In genomic region chr15:100421758-100422197, GRCm38 (mm10) we compare ENCODE assay signal across 8 mouse cellular contexts. TPM values are rescaled to one million over a fixed set of nuclear protein-coding genes. Genes with fewer than 3 reads are reported as not detected.
DNase-seq lines count a peak whose midpoint lies in the region; ATAC-seq and TF ChIP-seq lines count a peak whose summit lies in the region.
"Not testable (repeated sequence)": the region's sequence is repeated elsewhere in the genome, so short reads cannot be mapped to it uniquely, and the experiment has no call there.

TSS of gene Gm5475 (plus strand) at chr15:100422147.

- 21% methylated on average over 3 of the region's 3 CpGs for WGBS in forebrain, embryonic 11.5 days
- WGBS in heart, embryonic 15.5 days: 31% methylated on average over 3 of the region's 3 CpGs
- 21% methylated on average over 3 of the region's 3 CpGs for WGBS in intestine, postnatal 0 days
- WGBS in liver, embryonic 16.5 days (ENCODE audit: insufficient replicate concordance): 20% methylated on average over 3 of the region's 3 CpGs
- 27% methylated on average over 3 of the region's 3 CpGs for WGBS in midbrain, embryonic 15.5 days
- WGBS in stomach, embryonic 16.5 days: 32% methylated on average over 3 of the region's 3 CpGs

- H3K9me3 ChIP-seq in forebrain, embryonic 11.5 days (ENCODE audit: control insufficient read depth, low read length); heart, embryonic 15.5 days (replicated peaks); intestine, postnatal 0 days (ENCODE audit: control insufficient read depth); liver, embryonic 16.5 days (replicated peaks; ENCODE audit: control insufficient read depth, low read length); midbrain, embryonic 15.5 days; stomach, embryonic 16.5 days (replicated peaks; ENCODE audit: control insufficient read depth, low read length): not testable (repeated sequence)

- peaks cover 40% of the 10 kb centered on the region for H3K4me1 ChIP-seq in bone marrow macrophage, adult 2 months (ENCODE audit: control insufficient read depth, insufficient read depth, low read length)
- peaks cover 12% of the 10 kb centered on the region for H3K4me1 ChIP-seq in forebrain, embryonic 11.5 days (replicated peaks; ENCODE audit: control insufficient read depth, insufficient read depth, low read length)
- H3K4me1 ChIP-seq in heart, embryonic 15.5 days (replicated peaks): peaks cover 39% of the 10 kb centered on the region
- not testable (repeated sequence) for H3K4me1 ChIP-seq in intestine, postnatal 0 days (replicated peaks; ENCODE audit: control insufficient read depth, insufficient read depth, low read length)
- H3K4me1 ChIP-seq in liver, embryonic 16.5 days (ENCODE audit: control insufficient read depth, low read depth, low read length): peaks cover 61% of the 10 kb centered on the region
- H3K4me1 ChIP-seq in midbrain, embryonic 15.5 days: peaks cover 44% of the 10 kb centered on the region
- peaks cover 38% of the 10 kb centered on the region for H3K4me1 ChIP-seq in stomach, embryonic 16.5 days (ENCODE audit: control insufficient read depth, insufficient read depth, low read length)

- not testable (repeated sequence) for TF ChIP-seq CTCF in bone marrow macrophage, adult 2 months (IDR thresholded peaks at IDR 0.05; ENCODE audit: low read depth, low read length); intestine, postnatal 0 days (IDR thresholded peaks at IDR 0.05; ENCODE audit: low read depth); layer of hippocampus, adult 2 months (conservative IDR thresholded peaks at IDR 0.05)

- not testable (repeated sequence) for TF ChIP-seq POLR2A in bone marrow macrophage, adult 2 months (IDR thresholded peaks at IDR 0.05; ENCODE audit: borderline replicate concordance, low read depth, low read length)

- H3K27me3 ChIP-seq in forebrain, embryonic 11.5 days (ENCODE audit: control insufficient read depth, insufficient read depth, low read length): peaks cover 19% of the 10 kb centered on the region
- peaks cover 18% of the 10 kb centered on the region for H3K27me3 ChIP-seq in heart, embryonic 15.5 days
- H3K27me3 ChIP-seq in intestine, postnatal 0 days (replicated peaks; ENCODE audit: control insufficient read depth, insufficient read depth, low read length); stomach, embryonic 16.5 days (ENCODE audit: control insufficient read depth, insufficient read depth, low read length): not testable (repeated sequence)
- peaks cover 16% of the 10 kb centered on the region for H3K27me3 ChIP-seq in liver, embryonic 16.5 days (ENCODE audit: control insufficient read depth, insufficient read depth, low read depth, low read length)
- peaks cover 27% of the 10 kb centered on the region for H3K27me3 ChIP-seq in midbrain, embryonic 15.5 days (replicated peaks)

- DNase-seq in forebrain, embryonic 11.5 days (ENCODE audit: low spot score); layer of hippocampus, adult 2 months (ENCODE audit: low spot score in 2 of 2): not testable (repeated sequence)

- H3K4me2 ChIP-seq in forebrain, embryonic 11.5 days (ENCODE audit: low read depth, low read length, severe bottlenecking): peak within 1 kb of the TSS; percentile 69
- peak within 1 kb of the TSS; percentile 97 for H3K4me2 ChIP-seq in heart, embryonic 15.5 days
- H3K4me2 ChIP-seq in intestine, postnatal 0 days (replicated peaks; ENCODE audit: low read depth): peak within 1 kb of the TSS; percentile 83
- H3K4me2 ChIP-seq in liver, embryonic 16.5 days (ENCODE audit: low read depth, low read length): peak within 1 kb of the TSS; percentile 99
- H3K4me2 ChIP-seq in midbrain, embryonic 15.5 days: peak within 1 kb of the TSS; percentile 94
- peak within 1 kb of the TSS; percentile 100 for H3K4me2 ChIP-seq in stomach, embryonic 16.5 days (ENCODE audit: low read depth, low read length)

- H3K4me3 ChIP-seq in bone marrow macrophage, adult 2 months (ENCODE audit: insufficient read depth, low read length): peak within 1 kb of the TSS; percentile 72
- H3K4me3 ChIP-seq in forebrain, embryonic 11.5 days (ENCODE audit: low read depth, low read length): peak within 1 kb of the TSS; percentile 96
- H3K4me3 ChIP-seq in heart, embryonic 15.5 days: peak within 1 kb of the TSS; percentile 72
- H3K4me3 ChIP-seq in intestine, postnatal 0 days (ENCODE audit: low read depth, low read length): peak within 1 kb of the TSS; percentile 85
- H3K4me3 ChIP-seq in layer of hippocampus, adult 2 months: peak within 1 kb of the TSS; percentile 88
- peak within 1 kb of the TSS; percentile 84 for H3K4me3 ChIP-seq in liver, embryonic 16.5 days (ENCODE audit: low read depth, low read length)
- H3K4me3 ChIP-seq in midbrain, embryonic 15.5 days: peak within 1 kb of the TSS; percentile 97
- H3K4me3 ChIP-seq in stomach, embryonic 16.5 days (replicated peaks; ENCODE audit: low read length): peak within 1 kb of the TSS; percentile 83

- H3K9ac ChIP-seq in forebrain, embryonic 11.5 days (ENCODE audit: low read length): peak within 1 kb of the TSS; percentile 90
- peak within 1 kb of the TSS; percentile 83 for H3K9ac ChIP-seq in heart, embryonic 15.5 days
- H3K9ac ChIP-seq in intestine, postnatal 0 days (ENCODE audit: low read depth, low read length): peak within 1 kb of the TSS; percentile 95
- peak within 1 kb of the TSS; percentile 98 for H3K9ac ChIP-seq in liver, embryonic 16.5 days (ENCODE audit: low read depth, low read length)
- H3K9ac ChIP-seq in midbrain, embryonic 15.5 days: peak within 1 kb of the TSS; percentile 86
- H3K9ac ChIP-seq in stomach, embryonic 16.5 days (ENCODE audit: low read length): peak within 1 kb of the TSS; percentile 90

- peak within 1 kb of the TSS; percentile 92 for H3K27ac ChIP-seq in bone marrow macrophage, adult 2 months (ENCODE audit: insufficient read depth, low read depth, low read length)
- not testable (repeated sequence) for H3K27ac ChIP-seq in forebrain, embryonic 11.5 days (ENCODE audit: low read depth, low read length)
- peak within 1 kb of the TSS; percentile 43 for H3K27ac ChIP-seq in heart, embryonic 15.5 days
- peak within 1 kb of the TSS; percentile 91 for H3K27ac ChIP-seq in intestine, postnatal 0 days (ENCODE audit: low read depth, low read length)
- peak within 1 kb of the TSS; percentile 83 for H3K27ac ChIP-seq in layer of hippocampus, adult 2 months
- H3K27ac ChIP-seq in liver, embryonic 16.5 days (ENCODE audit: low read length): peak within 1 kb of the TSS; percentile 97
- H3K27ac ChIP-seq in midbrain, embryonic 15.5 days: peak within 1 kb of the TSS; percentile 55
- H3K27ac ChIP-seq in stomach, embryonic 16.5 days (ENCODE audit: low read length): peak within 1 kb of the TSS; percentile 25; the same call in 1 of the 2 replicates

- H3K36me3 ChIP-seq in forebrain, embryonic 11.5 days (ENCODE audit: control insufficient read depth, insufficient read depth, low read length); heart, embryonic 15.5 days; intestine, postnatal 0 days (ENCODE audit: control insufficient read depth, insufficient read depth); liver, embryonic 16.5 days (ENCODE audit: control insufficient read depth, insufficient read depth); midbrain, embryonic 15.5 days (replicated peaks); stomach, embryonic 16.5 days (ENCODE audit: control insufficient read depth, insufficient read depth, low read length): not testable (repeated sequence)

- ATAC-seq in forebrain, embryonic 11.5 days (replicated peaks; ENCODE audit: low FRiP score); heart, embryonic 15.5 days (replicated peaks; ENCODE audit: insufficient number of reproducible peaks, insufficient read depth, low FRiP score, low read depth); intestine, postnatal 0 days; liver, embryonic 16.5 days (ENCODE audit: low read depth); midbrain, embryonic 15.5 days (replicated peaks); stomach, embryonic 16.5 days (ENCODE audit: insufficient read depth, low FRiP score): not testable (repeated sequence)

RNA-seq across cellular contexts. Expression of gene Gm5475, which starts in this region (rescaled TPM):
- polyA plus RNA-seq in bone marrow macrophage, adult 2 months (2012; ENCODE audit: insufficient read depth, insufficient read length, missing spikeins): not detected in 2 replicates
- polyA plus RNA-seq in forebrain, embryonic 11.5 days (2014; fragmentation: Nextera tagmentation; extraction: Ambion mirVana): not detected in 2 replicates
- polyA plus RNA-seq in heart, embryonic 15.5 days (2015; fragmentation: Nextera tagmentation; extraction: Ambion mirVana): 0.09 TPM in 1 of 2 replicates, not detected in the other
- polyA plus RNA-seq in intestine, postnatal 0 days (2015; fragmentation: Nextera tagmentation; extraction: Ambion mirVana): 0.77 and 1.0 TPM in 2 replicates
- total RNA-seq in layer of hippocampus, adult 2 months (2021): not detected
- 0.04 TPM in 1 of 2 replicates, not detected in the other for polyA plus RNA-seq in liver, embryonic 16.5 days (2015; fragmentation: Nextera tagmentation; extraction: Ambion mirVana)
- 0.09 TPM in 2 replicates for polyA plus RNA-seq in midbrain, embryonic 15.5 days (2015; fragmentation: Nextera tagmentation; extraction: Ambion mirVana)
- polyA plus RNA-seq in stomach, embryonic 16.5 days (2015; fragmentation: Nextera tagmentation; extraction: Ambion mirVana): 0.13 TPM in 1 of 2 replicates, not detected in the other
